Mouse (Mus musculus) embryo, embryonic 10.5 days (tissue): ENCODE results near the gene Siglecg.

Experiments used
- DNase-seq: peaks from one replicate; pipeline ENCODE4 v3.0.0-alpha.2; 2015; ENCODE audit warnings: low spot score

The Siglecg gene

GRCm38 (mm10) chr7:43442684-43443083 is 34.7 kb downstream of the Siglecg start:
- DNase-seq: no peak

DNA sequence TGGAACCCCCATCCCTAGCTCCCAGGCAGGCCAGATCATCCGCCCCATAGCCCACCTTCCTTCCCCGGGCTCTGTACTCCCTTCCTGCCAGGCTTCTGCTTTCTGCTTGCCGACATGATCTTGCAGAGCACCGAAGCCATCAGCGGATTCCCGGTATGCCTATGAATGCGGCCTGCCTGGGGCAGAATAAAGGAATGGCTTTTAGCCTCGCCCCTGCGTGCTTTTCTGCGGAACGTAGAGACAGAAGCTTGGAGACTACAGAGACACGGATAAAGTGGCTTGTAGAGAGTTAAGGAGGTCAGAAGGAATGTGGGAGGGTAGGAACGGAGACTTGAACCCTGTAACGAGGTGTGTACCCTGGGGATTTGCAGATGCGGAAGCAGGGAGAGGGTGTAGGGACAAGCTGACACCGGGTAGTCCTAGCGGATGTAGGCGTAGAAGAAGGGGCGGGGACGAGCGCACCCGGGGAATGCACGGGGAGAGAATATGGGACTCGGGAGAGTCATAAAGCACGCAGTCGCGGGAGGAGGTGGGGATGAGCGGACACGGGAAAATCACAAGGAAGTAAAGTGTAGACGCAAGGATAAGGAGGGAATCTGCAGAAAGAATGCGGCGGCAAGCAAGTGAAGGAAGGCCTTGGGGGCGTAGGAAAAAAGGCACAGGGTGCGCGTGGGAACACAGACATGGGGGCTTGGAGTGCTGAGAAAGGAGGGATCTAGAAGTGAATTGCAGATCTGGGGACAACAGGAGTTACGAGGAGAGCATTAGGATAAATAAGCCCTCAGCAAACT is 35.3 kb downstream of the Siglecg start:
- peak; percentile 78 for DNase-seq

GRCm38 (mm10) chr7:43443917-43444293 is 35.9 kb downstream of the Siglecg start, which contains the start of the genes Etfb and Gm45233:
TSS of gene Etfb (plus strand) at chr7:43444083.
TSS of gene Gm45233 (plus strand) at chr7:43444128.
- peak; percentile 96 for DNase-seq

DNA sequence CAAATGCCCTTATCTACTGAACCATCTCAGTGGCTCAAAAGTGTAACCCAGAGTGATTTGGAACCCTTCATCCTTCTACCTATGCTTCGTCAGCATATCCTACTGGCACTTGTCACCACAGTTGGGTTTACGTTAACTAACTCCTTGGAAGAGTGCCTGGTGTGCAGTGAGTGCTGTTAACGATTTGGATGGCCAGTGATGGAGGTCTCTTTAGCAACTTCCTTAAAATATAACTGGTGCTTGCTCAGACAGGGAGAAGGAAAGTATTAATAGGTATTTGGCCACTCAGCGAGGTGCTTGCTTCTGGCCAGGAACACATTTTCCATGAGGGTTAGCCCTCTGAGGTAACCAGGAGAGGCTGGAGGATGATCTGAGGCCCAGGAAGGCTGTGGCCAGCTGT is 39.8 kb downstream of the Siglecg start:
- DNase-seq: no peak

DNA sequence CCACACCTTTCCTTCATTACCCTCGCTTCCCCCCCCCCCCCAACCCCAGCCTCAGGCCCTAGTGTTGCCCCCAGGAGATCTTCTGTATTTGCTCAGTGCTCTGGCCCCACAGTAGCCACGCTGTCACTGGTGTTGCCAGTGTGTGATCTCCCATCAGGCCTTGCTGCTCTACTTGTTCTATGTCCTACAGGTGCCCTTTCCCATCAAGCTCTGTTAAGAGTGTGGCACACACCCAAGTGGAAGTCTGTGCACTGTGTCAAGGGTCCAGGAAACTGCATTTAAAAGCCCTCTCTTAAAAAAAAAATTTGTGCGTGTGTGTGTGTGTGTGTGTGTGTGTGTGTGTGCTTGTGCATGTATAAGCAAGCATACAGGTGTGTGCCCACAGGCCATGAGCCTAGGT is 40.2 kb downstream of the Siglecg start:
- no peak for DNase-seq

GRCm38 (mm10) chr7:43449811-43450210 is 41.8 kb downstream of the Siglecg start:
- no peak for DNase-seq

- no peak for DNase-seq
These were observed 43.7 kb downstream of the Siglecg start for GRCm38 (mm10) chr7:43451726-43452125.

DNA sequence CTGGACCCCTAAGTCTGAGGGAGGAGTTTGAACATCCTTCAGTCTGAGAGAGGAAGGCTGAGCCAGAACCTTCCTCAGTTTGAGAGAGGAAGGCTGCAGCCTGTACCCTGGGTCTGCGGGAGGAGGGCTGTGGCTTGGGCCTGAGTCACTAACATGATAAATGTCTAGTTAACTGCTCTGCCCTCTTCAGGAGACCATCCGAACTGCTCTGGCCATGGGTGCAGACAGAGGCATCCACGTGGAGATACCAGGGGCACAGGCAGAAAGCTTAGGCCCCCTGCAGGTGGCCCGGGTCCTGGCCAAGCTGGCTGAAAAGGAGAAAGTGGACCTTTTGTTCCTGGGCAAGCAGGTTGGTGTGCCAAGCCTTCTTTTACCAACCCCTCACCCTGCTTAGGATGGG is 44.6 kb downstream of the Siglecg start:
- no peak for DNase-seq

GRCm38 (mm10) chr7:43453599-43454355 is 45.8 kb downstream of the Siglecg start:
- DNase-seq: no peak

DNA sequence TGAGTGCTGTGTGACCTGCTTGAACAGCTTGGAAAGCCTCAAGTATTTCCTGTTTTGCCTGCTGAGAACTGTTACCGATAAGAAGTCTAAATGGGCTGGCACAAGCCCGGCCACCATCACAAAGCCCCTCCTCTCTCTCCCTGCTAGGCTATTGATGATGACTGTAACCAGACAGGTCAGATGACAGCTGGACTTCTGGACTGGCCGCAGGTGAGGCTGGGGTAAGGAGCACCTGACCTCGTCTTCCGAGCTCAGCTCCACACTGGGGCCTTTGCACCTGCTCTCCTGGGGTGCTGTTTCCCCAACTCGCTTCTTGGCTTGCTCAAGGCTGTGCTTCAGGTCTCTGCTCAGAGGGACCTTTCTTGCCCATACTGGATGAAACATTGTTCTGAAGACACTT is 46.4 kb downstream of the Siglecg start:
- no peak for DNase-seq

DNA sequence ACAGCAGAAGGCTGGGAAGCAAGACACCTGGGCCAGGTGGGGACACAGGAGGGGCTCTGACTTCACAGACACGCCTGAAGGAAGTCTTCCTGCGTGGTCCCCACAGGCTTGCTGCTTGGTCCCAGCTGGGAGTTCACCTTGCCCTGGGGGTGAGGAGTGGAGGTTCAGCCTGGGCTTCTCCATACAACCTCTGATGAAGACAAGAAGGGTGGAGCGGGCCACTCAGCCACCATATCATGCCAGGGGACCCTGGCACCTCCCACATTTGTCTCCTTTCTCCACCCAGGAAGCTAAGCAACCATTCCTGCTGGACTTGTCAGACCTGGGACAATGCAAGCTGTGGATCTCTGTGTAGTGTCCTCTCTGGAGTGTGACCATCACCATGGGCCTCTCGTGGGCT is 54.8 kb downstream of the Siglecg start, which contains the start of gene Vsig10l:
Gene Vsig10l (plus strand): TSS at position 301 of the 400 bp plus-strand sequence.
- DNase-seq: no peak

GRCm38 (mm10) chr7:43463976-43464375 is 56.0 kb downstream of the Siglecg start:
- DNase-seq: no peak

DNA sequence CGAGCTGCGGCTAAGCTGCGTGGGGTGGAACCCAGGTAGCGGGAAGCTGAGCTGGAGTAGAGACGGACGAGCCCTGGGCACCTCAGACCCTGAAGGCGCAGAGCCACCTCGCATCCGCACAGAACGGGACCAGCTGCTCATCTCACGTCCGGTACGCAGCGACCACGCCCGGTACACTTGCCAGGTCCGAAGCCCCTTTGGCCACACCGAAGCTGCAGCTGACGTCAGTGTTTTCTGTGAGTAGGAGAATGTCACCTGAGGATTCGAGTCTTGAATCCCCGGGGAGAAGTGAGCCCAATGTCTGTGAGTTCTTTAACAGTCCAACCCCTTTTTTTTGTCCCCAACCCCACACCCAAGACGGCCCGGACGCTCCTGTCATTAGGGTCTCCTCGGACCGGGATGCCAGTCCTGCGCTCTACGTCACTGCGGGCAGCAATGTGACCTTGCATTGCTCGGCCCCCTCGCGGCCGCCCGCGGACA is 56.9 kb downstream of the Siglecg start:
- peak; percentile 62 for DNase-seq

- peak; percentile 90 for DNase-seq
These were observed 57.5 kb downstream of the Siglecg start for GRCm38 (mm10) chr7:43465344-43466098.

DNA sequence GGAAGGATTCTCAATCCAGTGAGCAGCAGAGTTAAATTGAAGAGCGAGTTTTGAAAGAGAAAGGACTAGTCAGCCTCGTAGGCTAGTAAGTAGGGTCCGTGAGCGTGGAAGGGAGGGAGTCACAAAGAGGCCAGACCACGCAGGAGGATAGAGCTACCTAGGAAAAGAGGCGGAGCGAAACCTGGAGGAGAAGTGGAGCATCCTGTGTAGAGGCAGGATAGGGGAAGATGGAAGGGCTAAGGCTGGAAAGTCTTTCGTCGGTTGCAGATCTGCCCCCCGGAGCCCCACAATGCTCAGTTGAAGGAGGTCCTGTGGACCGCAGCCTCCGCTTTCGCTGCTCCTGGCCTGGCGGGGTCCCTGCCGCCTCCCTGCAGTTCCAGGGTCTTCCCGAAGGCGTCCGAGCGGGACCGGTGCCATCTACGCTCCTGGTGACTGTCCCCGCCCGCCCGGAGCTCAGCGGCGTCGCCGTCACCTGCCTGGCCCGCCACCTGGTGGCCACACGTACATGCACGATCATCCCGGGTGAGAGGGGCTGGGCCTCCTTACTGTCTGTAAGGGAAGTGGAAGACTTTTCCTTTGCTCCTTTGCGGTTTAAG is 58.2 kb downstream of the Siglecg start:
- DNase-seq: peak; percentile 85
